Mouse (Mus musculus) cerebellum, postnatal 10 days (tissue): ENCODE results near the gene Hoxc4.

ENCODE experiments used
- DNase-seq, 2 experiments: peaks; one replicate each; pipeline ENCODE4 v3.0.0; 2021; ENCODE audit warnings: mixed read lengths in 2 of 2

Gene Hoxc4

DNA sequence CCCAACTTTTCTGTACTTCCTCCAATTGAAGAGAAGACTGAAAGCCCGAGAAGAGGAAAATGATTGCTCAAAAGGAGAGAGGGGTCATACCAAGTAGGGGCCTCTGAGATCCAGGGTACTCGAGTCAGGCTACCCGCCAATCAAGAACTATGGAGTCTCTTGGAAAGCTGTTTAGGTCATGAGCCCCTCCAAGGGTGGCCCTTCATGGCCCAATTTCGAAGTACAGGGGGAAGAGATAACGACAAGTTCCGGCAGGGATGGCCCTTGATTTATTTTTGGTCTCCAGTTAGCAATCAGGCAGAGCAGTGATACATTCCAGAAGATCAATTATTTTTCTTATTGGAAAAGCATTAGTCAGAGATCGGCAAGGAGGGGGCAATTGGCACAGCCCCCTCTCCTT, 27.0 kb upstream of the Hoxc4 start:
- no peak for DNase-seq

DNA sequence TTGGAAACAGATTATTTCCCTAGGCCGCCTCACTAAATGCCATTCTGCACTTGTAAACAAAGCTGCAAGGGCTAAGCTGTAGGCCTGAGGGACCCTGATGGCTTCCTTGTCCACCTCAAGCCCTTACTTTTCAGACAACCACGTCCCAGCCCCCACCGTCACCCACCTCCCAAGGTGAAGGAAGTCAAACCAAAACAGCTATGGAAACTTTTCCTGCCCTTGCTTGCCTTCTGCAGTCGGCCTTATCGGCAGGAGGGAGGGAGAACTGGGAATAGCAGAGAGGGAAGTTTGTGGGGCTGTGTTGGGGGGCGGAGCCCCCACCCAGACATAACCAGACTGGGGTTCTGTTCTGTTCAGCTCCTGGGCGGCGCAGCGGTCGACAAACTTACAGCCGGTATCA, 26.5 kb upstream of the Hoxc4 start:
- no peak for DNase-seq

DNA sequence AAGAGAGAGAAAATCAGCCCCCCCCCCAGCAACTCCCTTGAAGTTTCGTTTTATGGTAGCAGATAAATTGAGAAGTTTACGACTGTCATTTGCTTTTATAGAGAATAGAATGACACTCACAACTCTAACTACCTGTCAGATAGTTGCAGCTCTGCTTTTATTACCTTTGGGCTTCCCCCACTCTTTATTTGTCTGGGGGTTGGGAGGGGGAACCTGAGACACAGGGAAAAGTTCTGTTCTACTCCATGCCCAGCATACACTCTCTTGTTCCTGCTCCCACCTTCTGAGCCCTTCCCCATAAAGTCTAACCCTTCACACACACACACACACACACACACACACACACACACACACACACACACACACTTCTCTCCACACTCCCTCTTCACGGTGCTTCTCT, 25.9 kb upstream of the Hoxc4 start:
- DNase-seq = no peak

DNA sequence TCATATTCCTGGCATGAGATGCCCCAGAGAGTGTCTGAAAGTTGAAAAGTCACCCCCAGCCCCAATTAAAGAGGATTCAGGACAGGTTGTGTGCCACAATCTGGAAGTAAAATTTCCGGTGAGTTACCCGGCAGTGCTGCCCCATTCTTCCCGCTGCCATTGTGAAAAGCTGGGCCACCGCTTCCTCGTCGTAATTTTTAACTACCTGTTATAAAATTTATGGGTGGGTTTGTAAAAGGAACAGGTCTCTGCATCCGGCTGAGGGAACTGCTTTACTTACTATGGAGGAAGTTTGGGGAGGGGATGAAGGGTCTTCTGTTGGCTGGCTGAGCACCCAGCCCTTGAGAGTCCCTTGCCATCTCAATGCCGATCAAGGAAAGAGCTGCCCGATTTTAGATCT, 22.2 kb upstream of the Hoxc4 start:
- no peak for DNase-seq

DNA sequence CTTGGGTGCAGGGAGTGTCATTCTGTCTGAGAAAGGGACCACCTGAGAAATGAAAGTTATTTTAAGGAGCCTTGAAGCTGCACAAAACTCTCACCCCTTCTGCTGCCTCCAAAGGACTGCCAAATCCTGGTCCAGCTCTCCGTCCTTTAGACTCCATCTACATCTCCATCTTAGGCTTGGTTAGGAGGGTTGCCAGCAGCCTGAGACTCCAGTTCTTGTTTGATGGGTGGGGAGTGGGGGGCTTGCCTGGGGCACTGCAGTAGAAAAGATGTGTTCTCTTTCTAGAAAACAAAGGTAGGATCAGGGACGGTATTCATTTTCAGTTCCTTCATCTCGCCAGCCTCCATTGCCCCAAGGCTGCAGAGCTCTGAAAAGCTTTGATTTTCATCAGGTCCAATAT, 21.3 kb upstream of the Hoxc4 start:
- DNase-seq = no peak

DNA sequence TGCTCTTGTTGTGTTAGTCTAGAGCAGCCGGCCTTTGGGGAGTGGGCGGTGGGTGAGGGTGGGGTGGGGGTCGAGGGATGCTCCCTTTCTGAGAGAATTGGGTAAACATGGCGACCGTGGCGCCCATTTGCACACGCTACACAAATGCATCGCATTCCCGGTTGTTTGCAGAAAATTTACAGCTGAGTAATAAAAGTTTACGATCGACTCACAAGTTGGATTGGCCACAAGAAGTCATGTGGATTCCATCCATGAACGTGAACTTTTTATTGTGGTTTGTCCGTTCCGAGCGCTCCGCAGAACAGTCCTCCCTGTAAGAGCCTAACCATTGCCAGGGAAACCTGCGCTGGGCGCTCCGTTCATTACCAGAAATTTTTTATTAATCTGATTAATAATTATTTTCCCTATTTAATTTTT, 20.8 kb upstream of the Hoxc4 start, which contains the start of gene Hoxc6:
Gene Hoxc6, plus strand, starts transcription at position 319 of the 417 bp plus-strand sequence.
- no peak for DNase-seq

DNA sequence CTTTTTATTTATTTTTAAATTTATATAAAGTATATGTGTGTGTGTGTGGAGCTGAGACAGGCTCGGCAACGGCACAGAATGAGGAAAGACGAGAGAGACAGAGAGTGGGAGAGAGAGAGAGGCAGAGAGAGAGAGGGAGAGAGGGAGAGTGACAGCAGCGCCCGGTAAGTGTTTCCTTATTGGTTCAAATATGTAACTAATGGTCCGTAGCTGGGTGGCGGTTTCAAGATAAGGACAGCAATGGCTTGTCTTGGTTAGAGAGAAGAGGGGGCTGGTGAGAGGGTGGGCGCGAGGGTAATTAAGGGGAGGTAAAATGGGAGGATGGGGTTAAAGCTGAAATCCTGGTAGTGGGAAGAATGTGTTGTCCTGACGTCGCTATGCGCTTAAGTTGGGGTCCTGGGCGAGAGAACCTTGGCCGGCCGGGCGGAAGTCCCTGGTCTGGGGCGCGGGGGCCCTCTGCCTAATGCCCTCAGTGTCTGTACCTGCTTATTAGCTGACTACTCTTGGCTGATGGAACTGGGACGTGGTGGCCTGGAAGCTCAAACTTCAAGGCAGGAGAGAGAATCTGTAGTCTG, 20.0 kb upstream of the Hoxc4 start:
- no peak for DNase-seq

DNA sequence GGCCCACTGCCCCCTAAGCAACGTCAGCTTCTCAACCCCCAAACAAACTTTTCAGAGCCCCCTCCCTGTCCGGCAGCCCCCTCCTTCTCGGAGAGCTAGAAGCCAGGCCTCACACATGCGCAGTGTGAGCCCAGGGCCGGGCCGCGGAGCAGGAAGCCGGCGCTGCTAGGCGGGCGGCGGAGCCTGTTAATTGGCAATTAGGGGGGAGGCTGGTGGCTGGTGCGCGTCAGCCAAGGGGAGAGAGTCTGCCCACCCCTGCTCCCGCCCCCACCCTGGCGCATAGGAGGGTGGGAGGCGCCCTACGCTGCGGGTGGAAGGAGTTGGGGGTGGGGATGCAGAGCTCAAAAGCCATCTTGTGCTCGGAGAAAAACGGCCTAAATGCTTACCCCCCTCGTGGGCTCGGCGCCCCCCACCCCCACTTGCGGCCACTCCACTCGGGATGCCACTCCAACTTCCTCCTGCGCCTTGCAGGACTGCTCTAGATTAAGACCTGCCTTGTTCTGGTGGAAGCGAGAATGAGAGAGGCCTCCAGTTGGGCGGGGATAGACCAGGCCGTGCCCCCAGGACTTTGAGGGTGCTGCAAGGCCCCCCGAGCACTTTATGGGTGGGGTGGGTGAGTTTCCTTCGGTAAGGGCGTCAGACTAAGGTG, 19.4 kb upstream of the Hoxc4 start:
- DNase-seq = peak in 1 of 2 experiments; percentile 54

DNA sequence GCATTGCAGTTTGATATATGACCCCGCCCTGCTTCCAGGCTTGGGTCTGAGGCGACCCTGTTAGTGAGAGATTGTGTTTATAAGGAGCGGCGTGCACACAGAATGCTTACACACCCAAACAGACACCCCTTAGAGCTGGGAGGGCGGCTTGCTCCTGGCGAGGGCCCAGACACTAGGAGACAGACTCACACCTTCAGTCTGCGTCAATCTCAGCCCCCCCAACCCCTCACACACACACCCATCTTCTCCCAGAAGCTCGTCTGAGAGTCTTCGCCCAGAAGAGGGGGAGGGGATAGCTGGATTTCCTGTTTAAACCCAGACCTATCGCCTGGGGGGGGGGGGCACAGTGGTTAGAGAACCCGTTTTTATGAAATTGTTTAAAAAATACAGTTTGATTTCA, 18.8 kb upstream of the Hoxc4 start:
- no peak for DNase-seq

DNA sequence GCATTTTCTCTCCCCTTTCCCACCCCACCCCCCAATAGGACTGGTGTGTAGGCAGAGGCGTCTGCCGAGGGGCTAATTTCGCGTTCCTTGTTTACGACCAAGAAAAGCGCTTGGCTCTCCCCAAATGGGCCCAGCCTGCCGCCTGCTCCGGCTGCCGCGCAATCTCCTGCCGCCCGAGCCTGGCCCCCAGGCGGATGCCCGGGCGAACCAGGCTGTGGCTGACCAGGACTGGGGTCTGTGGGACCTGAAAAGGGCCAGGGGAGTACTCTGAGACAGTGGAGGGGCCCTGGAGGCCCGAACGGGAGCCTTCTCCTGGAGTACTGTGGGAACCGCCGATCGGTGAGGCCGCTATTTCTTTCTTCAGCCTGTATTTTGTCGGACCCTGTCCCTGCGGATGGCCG, 18.2 kb upstream of the Hoxc4 start:
- no peak for DNase-seq

DNA sequence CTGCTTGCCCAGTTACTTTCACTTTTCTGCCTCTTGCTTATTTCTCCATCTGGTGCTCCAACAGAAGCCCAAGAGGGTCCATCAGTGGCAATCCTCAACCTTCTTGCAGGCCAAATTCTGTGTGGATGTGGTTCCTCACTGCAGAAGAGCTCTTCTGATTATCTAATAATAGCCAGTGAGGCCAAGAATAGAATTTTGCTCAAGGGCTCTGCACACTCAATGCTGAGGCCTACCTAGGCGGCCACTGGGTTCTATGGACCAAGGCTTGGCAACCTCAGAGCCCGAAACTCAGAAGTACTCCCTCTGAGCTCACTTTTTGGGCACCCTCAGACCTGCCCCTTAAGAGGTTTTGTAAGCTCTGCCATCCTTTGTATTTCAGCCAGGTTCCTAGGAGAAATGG, 17.4 kb upstream of the Hoxc4 start:
- no peak for DNase-seq

DNA sequence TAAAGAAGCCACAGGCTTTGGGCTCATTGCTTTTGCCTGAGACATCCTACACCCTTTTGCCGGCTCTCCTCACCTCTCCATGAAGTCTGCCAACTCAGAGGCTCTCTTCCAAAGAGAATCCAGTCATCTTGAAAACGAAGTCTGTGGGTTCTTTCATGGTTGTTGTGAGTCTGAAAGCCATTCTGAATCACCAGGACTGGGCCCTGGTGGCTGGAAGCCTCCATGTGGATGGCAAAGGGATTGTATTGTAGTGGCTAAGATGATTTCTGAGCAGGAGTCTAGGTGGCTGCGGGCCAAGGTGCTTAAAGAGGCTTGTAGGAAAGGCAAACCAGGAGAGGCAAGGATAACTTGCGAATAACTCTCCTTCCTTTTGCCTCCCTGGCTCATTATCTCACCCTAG, 16.6 kb upstream of the Hoxc4 start:
- DNase-seq = no peak

DNA sequence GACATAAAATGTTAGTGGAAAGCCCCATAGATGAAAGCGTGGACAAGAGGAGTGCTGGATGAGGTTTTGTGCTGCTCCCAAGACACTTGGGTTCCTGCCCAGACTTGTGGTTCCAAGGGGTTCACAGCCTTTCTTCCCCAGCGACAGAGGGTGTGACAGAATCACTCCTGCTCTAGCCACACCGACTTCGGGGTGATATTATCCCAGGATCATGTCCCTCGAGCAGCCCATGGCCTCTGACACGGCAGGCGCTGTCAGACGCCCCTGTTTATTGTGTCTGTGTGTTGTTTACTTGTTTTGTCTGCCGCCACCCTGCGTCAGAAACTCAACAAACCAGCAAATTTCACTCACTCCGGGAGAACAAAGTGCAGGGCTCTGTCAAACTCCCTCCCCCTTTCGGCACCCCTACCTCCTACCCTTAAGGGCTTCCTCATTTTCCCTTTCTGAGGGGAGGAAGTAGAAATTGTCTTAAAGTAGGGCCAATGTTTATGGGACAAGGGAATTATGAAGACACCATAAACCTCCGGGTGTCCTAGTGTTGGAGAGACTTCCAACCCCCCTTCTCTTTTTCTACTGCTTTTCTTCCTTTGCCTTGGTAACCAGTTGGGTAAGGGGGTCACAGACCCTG, 15.8 kb upstream of the Hoxc4 start:
- no peak for DNase-seq

DNA sequence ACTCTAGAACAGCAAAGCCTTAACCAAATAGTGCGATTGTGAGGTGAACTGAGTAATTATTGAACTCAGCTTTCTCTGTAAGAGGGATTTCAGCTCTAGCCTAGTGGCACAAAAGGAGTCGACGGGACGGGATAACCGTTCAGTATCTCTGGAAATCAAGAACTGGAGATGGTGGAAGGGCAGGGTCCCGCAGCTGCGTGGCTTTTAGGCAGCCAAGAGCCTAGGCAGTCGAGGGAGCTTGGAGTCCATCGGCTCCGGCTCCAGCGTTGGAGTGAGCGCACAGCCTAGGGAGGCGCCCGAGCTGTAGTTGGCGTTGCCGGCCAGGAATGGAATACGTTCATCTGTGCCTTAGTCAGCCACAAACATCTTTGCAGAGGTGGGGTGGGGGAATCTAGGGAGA, 13.4 kb upstream of the Hoxc4 start:
- no peak for DNase-seq

DNA sequence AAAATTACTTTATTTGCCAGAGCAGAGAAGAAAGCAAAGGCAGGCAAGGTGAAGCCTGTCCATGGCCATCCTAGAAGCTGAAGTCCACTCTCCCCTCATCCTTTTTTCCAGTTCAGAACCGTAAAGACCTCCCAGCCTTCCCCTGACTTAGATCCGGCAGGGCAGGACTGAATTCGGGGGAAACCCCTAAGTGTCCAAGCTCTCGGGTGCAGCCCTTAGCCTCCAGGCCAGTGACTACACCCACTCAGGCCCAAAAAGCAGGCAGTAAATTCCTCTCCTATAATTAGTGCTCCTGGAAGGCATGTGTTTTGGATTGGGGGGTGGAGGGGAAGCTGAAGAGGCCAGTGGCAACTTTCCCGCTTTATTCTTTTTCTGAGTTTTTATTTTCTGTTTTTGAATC, 12.9 kb upstream of the Hoxc4 start:
- DNase-seq = no peak

DNA sequence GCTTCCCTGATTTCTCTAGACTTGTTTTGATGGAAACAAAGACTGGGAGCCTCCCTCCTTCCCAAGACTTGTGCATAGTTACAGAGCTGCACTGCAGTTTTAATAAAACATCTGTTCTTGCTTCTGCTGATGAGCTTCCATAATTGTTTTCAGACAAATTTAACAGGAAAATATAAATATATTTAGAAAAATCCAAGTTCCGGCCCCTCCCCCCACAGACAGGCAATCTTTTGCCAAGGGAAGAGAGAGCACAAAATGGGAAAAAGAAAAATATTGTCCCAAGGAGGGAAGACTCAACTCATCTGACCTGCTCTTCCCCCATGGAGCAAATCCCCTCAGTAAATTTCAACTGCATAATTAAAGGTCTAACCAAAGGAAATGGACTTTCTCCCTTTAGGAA, 12.4 kb upstream of the Hoxc4 start:
- no peak for DNase-seq

DNA sequence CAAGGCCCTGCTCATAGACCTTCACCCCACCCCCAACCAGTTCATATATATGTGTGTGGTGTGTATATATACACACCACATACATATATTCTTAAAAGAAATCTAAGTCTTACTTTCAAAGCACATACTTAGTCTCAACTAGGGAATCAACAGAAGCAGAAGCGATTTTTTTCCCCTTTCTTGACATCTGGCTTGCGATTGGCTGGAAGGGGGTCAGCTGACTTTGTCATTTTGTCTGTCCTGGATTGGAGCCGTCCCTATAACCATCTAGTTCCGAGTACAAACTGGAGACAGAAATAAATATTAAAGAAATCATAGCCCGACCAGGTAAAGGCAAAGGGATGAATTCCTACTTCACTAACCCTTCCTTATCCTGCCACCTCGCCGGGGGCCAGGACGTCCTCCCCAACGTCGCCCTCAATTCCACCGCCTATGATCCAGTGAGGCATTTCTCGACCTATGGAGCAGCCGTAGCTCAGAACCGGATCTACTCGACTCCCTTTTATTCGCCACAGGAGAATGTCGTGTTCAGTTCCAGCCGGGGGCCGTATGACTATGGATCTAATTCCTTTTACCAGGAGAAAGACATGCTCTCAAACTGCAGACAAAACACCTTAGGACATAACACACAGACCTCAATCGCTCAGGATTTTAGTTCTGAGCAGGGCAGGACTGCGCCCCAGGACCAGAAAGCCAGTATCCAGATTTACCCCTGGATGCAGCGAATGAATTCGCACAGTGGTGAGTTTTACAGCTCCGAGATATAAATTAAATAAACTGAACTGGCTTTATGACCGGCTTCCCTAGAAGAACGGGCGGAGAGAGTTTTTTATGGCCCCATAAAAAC, 9.2 kb upstream of the Hoxc4 start:
- no peak for DNase-seq

DNA sequence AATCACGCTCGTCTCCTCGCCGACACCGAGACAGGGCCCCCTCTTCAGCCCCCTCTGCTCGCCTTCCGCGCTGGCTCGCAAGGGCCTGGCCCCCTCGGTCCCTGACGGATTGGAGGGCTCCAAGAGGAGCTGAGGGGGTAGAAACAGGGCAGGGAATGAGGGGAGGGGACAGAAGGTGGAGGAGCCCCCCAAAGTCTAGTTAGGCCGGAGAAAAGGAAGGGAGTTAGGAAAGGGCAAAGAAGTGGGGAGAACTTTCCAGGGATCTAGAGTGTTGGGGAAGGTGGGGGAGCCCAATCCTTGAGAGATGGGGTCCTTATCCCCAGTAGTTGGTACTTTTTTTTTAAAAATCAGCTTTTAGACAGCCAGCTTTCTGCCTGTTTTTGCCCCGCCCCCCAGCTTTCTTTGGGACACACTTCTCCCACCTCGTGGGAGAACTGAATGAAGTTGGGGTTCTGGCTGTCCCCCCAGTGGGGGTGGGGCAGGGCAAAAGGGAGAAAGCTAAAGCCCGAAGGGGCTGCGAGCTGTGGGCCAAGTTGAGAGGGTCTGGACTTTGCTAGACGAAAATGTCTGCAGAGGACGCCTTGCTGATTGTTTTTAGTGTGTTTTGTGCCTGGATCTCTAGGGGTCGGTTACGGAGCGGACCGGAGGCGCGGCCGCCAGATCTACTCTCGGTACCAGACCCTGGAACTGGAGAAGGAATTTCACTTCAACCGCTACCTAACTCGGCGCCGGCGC, 8.5 kb upstream of the Hoxc4 start:
- DNase-seq = no peak

DNA sequence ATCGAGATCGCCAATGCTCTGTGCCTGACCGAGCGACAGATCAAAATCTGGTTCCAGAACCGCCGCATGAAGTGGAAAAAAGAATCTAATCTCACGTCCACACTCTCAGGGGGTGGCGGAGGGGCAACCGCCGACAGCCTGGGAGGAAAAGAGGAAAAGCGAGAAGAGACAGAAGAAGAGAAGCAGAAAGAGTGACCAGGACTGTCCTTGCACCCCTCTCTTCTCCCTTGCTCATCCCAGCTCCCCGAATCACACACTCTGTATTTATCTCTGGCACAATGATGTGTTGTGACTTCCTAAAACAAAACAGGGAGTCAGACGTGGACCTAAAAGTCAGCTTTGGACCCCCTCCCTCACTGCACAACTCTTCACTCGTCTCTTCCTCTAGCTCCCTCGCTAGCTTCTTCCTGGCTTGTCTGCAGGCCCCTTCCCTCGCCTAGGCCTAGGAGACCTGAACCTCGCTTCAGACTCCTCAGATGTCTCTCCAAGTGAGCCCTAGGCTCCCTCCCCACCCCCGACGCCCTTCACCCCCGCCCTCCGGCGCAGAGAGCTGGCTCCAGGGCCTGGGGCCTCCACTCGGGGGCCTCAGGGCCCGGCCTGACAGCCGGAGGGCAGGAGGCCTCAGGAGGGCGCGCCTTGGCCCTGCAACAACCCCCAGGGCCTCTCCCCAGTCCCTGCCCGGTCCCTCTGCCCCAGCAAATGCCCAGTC, 7.7 kb upstream of the Hoxc4 start:
- DNase-seq = no peak

DNA sequence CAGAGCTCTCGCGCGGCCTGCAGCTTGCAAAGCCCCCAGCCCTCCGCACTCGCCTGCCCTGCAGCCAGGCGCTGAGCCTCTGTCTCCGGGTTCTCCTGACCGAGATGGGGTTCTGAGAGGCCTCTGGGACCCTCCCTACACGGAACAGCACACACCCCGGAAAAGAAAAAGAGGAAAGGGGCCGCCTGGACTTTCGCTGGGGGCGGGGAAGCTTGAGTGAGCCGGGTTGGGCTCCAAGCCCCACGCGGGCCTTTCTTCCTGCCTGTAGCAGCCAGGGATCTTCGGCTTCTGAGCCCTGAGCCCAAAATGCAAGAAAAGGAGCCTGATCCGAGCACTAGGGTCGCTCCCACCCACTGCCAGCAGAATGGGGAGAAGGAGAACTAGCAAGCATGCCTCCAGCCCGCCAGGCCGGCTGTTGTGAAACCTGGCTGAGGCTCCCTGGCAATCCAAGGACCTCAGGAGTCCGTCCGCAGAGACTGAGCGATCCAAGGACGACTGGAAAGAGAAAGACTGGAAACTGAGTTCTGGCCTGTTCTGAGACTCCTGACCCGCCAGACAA, 6.7 kb upstream of the Hoxc4 start:
- DNase-seq = no peak

DNA sequence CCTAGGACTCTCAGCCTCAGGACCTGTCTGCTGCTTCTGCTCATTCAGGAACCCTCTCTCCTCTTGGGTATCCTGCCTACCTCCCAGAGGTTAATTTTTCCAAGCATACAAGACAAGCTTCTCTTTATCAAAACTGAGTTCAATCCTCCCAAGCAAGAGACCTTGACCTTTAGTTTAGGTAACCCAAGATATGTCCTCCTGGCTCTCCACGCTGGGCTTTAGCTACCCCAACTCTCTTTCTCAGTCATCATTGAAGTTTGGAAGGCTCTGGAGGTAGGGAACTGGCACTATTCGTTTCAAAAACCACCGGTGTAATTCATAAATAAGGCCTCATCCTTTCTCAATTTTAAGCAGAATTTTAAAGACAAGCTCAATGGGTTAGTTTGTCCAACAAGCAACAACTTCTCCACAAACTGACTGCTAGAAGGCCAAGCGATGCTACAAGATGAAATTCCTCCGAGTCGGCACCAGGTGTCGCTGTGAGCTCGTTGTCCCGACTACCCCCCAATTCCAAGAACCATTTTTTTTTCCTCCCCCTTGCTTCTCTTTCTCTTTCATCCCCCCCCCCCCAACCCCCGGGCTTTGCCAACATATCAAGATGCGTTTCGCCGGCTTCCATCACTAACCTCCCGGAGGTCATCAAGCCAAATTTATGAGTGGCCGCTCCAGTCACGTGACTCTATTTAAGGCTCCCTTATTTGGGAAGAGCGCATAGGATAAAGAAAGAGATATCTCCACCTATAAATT, 5.3 kb upstream of the Hoxc4 start:
- DNase-seq = peak; percentile 63 to 66
